Mouse (Mus musculus): ENCODE data around the gene Hmgcr. TPM values are rescaled to one million over a fixed set of nuclear protein-coding genes. Genes with fewer than 3 reads are reported as not detected.

Hmgcr gene
- total RNA-seq (2014; rRNA removed; ENCODE audit: low replicate concordance) (19.8 and 48.7 TPM in 2 replicates), polyA plus RNA-seq (2015; fragmentation: Nextera tagmentation; extraction: Ambion mirVana) (10.6 and 13.8 TPM in 2 replicates)

DNA sequence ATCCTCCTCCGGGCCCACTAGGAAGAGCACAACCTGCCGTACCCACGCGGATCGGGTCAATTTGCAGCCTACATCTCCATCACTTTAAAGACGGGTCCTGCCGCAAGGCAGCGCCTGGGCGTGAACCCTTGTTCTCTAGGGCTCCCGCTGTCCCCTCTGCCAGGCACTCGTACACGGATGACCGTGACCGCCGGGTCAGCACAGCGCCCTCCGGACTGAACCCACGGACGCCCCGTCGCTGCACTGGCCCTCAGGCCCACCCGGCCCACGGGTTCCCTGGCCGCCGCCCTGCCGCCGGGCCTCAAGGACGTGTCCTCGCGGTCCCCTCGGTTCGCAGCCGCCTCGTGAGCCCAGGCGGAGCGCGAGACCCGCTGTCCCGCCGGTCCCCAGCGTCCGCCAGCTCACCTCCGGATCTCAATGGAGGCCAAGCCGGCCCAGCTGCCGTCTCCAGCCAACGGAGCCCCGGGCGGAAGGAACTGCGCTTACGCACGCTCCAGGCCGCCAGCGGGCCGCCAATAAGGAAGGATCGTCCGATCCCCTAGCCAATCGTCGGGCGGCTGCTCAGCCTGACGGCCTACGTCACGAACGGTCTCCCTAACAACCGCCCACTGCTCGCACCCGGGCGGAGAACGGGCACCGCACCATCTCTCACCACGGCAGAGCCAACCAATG lies at the start of gene Hmgcr:
Gene Hmgcr (minus strand): TSS at position 531 of the 672 bp plus-strand sequence.
- no peak; the same call in 1 of the 2 replicates for TF ChIP-seq CTCF (IDR thresholded peaks at IDR 0.05; ENCODE audit: low read depth)
- TF ChIP-seq EP300 (IDR thresholded peaks at IDR 0.05; ENCODE audit: low read depth): peak; percentile 64; the same call in 1 of the 2 replicates
- Histone ChIP-seq H3K36me3 (replicated peaks; ENCODE audit: control insufficient read depth, insufficient read depth, low read length) (peaks cover 12% of the 10 kb centered on the region), H3K4me1 (ENCODE audit: control insufficient read depth, insufficient read depth) (peaks cover 16% of the 10 kb centered on the region), H3K4me3 (ENCODE audit: low read depth, low read length) (peak within 1 kb of the TSS; percentile 86), H3K9ac (replicated peaks; ENCODE audit: low read depth, low read length) (peak within 1 kb of the TSS; percentile 84), H3K9me3 (replicated peaks; ENCODE audit: control insufficient read depth, low read length) (no peaks in the 10 kb centered on the region), H3K27me3 (ENCODE audit: control insufficient read depth, insufficient read depth, low read length) (no peaks in the 10 kb centered on the region), H3K4me2 (ENCODE audit: low read depth, low read length) (peak within 1 kb of the TSS; percentile 88), H3K27ac (ENCODE audit: low read depth) (peak within 1 kb of the TSS; percentile 91)
- peak; percentile 100 for ATAC-seq (ENCODE audit: insufficient read depth, low read depth)
- under 1% methylated on average over 70 of the region's 70 CpGs for WGBS
- peak; percentile 97 for DNase-seq (ENCODE audit: low spot score)

DNA sequence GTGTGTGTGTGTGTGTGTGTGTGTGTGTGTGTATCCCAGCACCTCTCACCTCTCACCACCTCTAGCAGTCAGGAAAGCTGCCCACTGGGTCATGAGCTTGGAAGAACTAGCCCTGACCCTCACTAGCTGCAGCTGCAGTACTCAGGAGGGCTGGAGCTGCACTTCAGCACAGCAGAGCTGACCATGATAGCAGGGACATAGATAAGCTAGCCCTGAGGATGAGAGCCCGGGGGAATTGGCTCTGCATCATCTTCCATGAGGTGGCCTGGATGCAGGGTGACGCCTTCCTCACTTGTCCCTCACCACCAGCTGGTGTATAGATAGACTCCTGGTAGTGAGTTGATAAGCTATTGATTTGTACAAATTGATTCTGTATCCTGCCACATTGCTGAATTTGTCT lies 49.3 kb upstream of the Hmgcr start:
- H3K4me1 ChIP-seq (ENCODE audit: control insufficient read depth, insufficient read depth): no peaks in the 10 kb centered on the region
- DNase-seq (ENCODE audit: low spot score) (no peak), ATAC-seq (ENCODE audit: insufficient read depth, low read depth) (no peak)
- H3K27ac ChIP-seq (ENCODE audit: low read depth): no peak overlapping the region
- H3K4me3 ChIP-seq (ENCODE audit: low read depth, low read length): no peak overlapping the region
- no peak overlapping the region for H3K9ac ChIP-seq (replicated peaks; ENCODE audit: low read depth, low read length)
- no peaks in the 10 kb centered on the region for H3K9me3 ChIP-seq (replicated peaks; ENCODE audit: control insufficient read depth, low read length)
- no peaks in the 10 kb centered on the region for H3K27me3 ChIP-seq (ENCODE audit: control insufficient read depth, insufficient read depth, low read length)
- TF ChIP-seq CTCF (IDR thresholded peaks at IDR 0.05; ENCODE audit: low read depth) (no peak), EP300 (IDR thresholded peaks at IDR 0.05; ENCODE audit: low read depth) (no peak)
- H3K36me3 ChIP-seq (replicated peaks; ENCODE audit: control insufficient read depth, insufficient read depth, low read length): no peaks in the 10 kb centered on the region
- no peak overlapping the region for H3K4me2 ChIP-seq (ENCODE audit: low read depth, low read length)
- WGBS: 46% methylated on average over 2 of the region's 2 CpGs

DNA sequence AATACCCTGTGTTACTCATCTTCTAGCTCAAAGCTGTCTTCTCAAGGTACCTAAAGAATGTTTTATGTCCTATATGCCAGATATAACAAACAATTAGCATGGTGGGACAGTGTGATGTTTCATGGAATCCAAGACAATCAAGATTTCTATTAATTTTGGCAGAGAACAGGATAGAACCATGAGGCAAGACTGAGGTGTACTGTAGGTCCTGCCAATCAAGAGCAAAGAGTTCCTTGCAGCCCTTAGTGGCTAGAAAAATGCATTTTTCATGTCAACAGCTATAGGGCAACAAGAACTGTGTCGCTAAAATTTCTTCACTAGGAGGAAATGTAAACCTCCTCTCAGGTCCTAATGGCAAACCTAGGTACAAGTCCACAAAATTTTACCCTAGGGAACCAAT lies 47.1 kb upstream of the Hmgcr start:
- no peaks in the 10 kb centered on the region for H3K9me3 ChIP-seq (replicated peaks; ENCODE audit: control insufficient read depth, low read length)
- H3K4me3 ChIP-seq (ENCODE audit: low read depth, low read length): no peak overlapping the region
- no peaks in the 10 kb centered on the region for H3K36me3 ChIP-seq (replicated peaks; ENCODE audit: control insufficient read depth, insufficient read depth, low read length)
- ATAC-seq (ENCODE audit: insufficient read depth, low read depth) (no peak), DNase-seq (ENCODE audit: low spot score) (no peak)
- WGBS: 45% methylated on average over 1 of the region's 1 CpGs
- no peak overlapping the region for H3K9ac ChIP-seq (replicated peaks; ENCODE audit: low read depth, low read length)
- TF ChIP-seq EP300 (IDR thresholded peaks at IDR 0.05; ENCODE audit: low read depth): no peak
- no peak for TF ChIP-seq CTCF (IDR thresholded peaks at IDR 0.05; ENCODE audit: low read depth)
- H3K4me2 ChIP-seq (ENCODE audit: low read depth, low read length): no peak overlapping the region
- H3K27ac ChIP-seq (ENCODE audit: low read depth): no peak overlapping the region
- H3K27me3 ChIP-seq (ENCODE audit: control insufficient read depth, insufficient read depth, low read length): no peaks in the 10 kb centered on the region
- no peaks in the 10 kb centered on the region for H3K4me1 ChIP-seq (ENCODE audit: control insufficient read depth, insufficient read depth)

DNA sequence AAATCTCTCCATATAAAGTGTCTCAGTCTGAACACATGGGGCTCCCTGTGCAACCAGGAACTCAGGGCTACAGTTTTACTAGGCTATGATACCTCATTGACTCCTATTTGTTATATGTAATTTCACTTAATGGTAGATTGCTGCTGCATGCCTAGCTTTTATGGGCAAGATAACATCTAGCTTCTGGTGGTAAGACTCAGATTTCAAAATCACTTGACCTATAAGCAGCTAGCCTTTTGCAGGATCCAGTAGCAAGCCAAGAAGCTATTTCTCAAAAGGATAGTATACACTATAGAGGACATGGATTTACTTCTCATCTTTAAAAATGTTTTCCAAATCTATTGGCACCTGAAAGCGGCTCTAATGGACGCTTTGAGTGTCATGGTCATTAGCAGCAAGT lies 45.6 kb upstream of the Hmgcr start:
- Histone ChIP-seq H3K4me2 (ENCODE audit: low read depth, low read length) (no peak overlapping the region), H3K4me1 (ENCODE audit: control insufficient read depth, insufficient read depth) (no peaks in the 10 kb centered on the region), H3K9me3 (replicated peaks; ENCODE audit: control insufficient read depth, low read length) (no peaks in the 10 kb centered on the region), H3K36me3 (replicated peaks; ENCODE audit: control insufficient read depth, insufficient read depth, low read length) (no peaks in the 10 kb centered on the region), H3K4me3 (ENCODE audit: low read depth, low read length) (no peak overlapping the region), H3K27me3 (ENCODE audit: control insufficient read depth, insufficient read depth, low read length) (no peaks in the 10 kb centered on the region), H3K27ac (ENCODE audit: low read depth) (no peak overlapping the region), H3K9ac (replicated peaks; ENCODE audit: low read depth, low read length) (no peak overlapping the region)
- DNase-seq (ENCODE audit: low spot score): no peak
- TF ChIP-seq EP300 (IDR thresholded peaks at IDR 0.05; ENCODE audit: low read depth): no peak
- no peak for TF ChIP-seq CTCF (IDR thresholded peaks at IDR 0.05; ENCODE audit: low read depth)
- 93% methylated on average over 2 of the region's 2 CpGs for WGBS
- no peak for ATAC-seq (ENCODE audit: insufficient read depth, low read depth)

DNA sequence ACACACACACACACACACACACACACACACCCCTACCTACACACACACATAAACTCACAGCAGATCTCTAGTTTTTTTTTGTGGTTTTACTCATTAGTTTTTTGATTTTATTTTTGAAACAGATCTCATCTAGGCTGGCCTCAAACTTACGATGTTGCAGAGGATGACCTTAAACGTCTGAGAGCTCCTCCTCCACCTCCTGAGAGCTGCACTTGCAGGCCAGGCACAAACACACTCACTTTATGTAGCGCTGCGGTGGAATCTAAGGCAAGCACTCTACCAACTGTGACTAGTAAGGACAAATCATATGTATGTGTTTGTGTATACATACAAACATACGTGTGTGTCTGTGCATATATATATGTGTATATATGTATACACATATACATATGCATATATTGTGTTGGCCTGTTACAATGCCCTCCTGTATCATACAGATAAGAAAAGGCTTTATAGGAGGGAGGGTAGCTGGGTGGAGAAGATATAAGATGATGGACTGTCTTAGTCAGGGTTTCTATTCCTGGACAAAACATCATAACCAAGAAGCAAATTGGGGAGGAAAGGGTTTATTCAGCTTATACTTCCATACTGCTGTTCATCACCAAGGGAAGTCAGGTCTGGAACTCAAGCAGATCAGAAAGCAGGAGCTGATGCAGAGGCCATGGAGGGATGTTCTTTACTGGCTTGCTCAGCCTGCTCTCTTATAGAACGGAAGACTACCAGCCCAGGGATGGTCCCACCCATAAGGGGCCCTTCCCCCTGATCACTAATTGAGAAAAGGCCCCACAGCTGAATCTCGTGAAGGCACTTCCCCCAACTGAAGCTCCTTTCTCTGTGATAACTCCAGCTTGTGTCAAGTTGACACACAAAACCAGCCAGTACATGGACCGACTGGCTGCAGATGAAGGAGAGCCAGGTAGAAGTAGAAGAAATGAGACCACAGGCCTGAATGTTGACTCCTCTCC lies 38.8 kb upstream of the Hmgcr start:
- no peak for ATAC-seq (ENCODE audit: insufficient read depth, low read depth)
- Histone ChIP-seq H3K4me1 (ENCODE audit: control insufficient read depth, insufficient read depth) (no peaks in the 10 kb centered on the region), H3K9me3 (replicated peaks; ENCODE audit: control insufficient read depth, low read length) (no peaks in the 10 kb centered on the region), H3K4me3 (ENCODE audit: low read depth, low read length) (no peak overlapping the region), H3K4me2 (ENCODE audit: low read depth, low read length) (no peak overlapping the region), H3K27ac (ENCODE audit: low read depth) (no peak overlapping the region), H3K9ac (replicated peaks; ENCODE audit: low read depth, low read length) (no peak overlapping the region), H3K27me3 (ENCODE audit: control insufficient read depth, insufficient read depth, low read length) (no peaks in the 10 kb centered on the region), H3K36me3 (replicated peaks; ENCODE audit: control insufficient read depth, insufficient read depth, low read length) (no peaks in the 10 kb centered on the region)
- WGBS: 67% methylated on average over 8 of the region's 8 CpGs
- DNase-seq (ENCODE audit: low spot score): no peak
- no peak for TF ChIP-seq EP300 (IDR thresholded peaks at IDR 0.05; ENCODE audit: low read depth)
- no peak for TF ChIP-seq CTCF (IDR thresholded peaks at IDR 0.05; ENCODE audit: low read depth)
